Mouse (Mus musculus) olfactory bulb, adult 2 months (tissue): ENCODE results near the gene Fcrlb.

ENCODE experiments used
- CTCF ChIP-seq: fragments of 200-500 bp; IDR thresholded peaks from 2 replicates; pipeline ENCODE4 v1.5.1; 2012; ENCODE audit warnings: low read depth, mild to moderate bottlenecking, low read length, moderate library complexity; ENCODE audit not compliant: insufficient read depth
- POLR2A ChIP-seq: fragments of 200-500 bp; IDR thresholded peaks from 2 replicates; pipeline ENCODE4 v1.6.1; 2012; ENCODE audit warnings: mild to moderate bottlenecking, low read depth, low read length, moderate library complexity; ENCODE audit not compliant: insufficient read depth

DNA sequence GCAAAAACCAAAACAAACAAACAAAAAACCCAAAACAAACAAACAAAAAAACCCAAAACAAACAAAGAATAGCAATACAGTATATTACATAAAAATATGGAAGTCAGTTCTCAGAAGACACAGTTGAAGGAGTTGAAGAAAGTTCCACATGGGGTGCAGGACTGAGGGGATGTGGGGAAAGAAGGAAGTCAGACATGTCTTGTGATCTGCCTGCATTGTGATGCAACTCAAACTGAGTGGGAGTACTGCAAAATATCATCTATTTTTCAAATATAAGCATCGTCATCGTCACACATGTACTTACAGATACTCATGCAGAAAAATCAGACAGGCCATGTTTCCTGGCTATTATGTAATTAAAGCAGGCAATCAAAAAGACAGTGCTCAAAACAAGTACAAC is 40.5 kb upstream of the Fcrlb start:
- TF ChIP-seq CTCF (no peak), POLR2A (no peak)
